Mouse (Mus musculus): Measurements from ENCODE around the gene Olfr533. TPM values are rescaled to one million over a fixed set of nuclear protein-coding genes. Genes with fewer than 3 reads are reported as not detected.

Olfr533 gene
- polyA plus RNA-seq (2015; fragmentation: Illumina TruSeq; extraction: RNeasy Lipid Tissue Mini Kit (QIAGEN cat#74804); ENCODE audit: low read depth, low replicate concordance), result not detected

GRCm38 (mm10) chr7:140463070-140463469, at the start of gene Olfr533:
Olfr533 (plus strand) TSS chr7:140463370.

GRCm38 (mm10) chr7:140421539-140421938, 41.6 kb upstream of the Olfr533 start, which contains the start of gene Olfr532:
Olfr532 (minus strand) TSS chr7:140421639.

GRCm38 (mm10) chr7:140483916-140484315, 20.7 kb downstream of the Olfr533 start, which contains the start of gene Olfr535:
Olfr535 (plus strand) TSS chr7:140484216.

GRCm38 (mm10) chr7:140507346-140508021, 44.3 kb downstream of the Olfr533 start, which contains the start of gene Olfr536:
Olfr536 (minus strand) TSS chr7:140507396.

Other genes with a start within 250 kb of the Olfr533 start
- gene Cd163l1, start 245.1 kb upstream of the Olfr533 start, polyA plus RNA-seq (2015; fragmentation: Illumina TruSeq; extraction: RNeasy Lipid Tissue Mini Kit (QIAGEN cat#74804); ENCODE audit: low read depth, low replicate concordance), result not detected
- gene 5830411N06Rik, start 216.1 kb upstream of the Olfr533 start, polyA plus RNA-seq (2015; fragmentation: Illumina TruSeq; extraction: RNeasy Lipid Tissue Mini Kit (QIAGEN cat#74804); ENCODE audit: low read depth, low replicate concordance), result not detected
- not detected for gene Olfr525, start 142.5 kb upstream of the Olfr533 start, polyA plus RNA-seq (2015; fragmentation: Illumina TruSeq; extraction: RNeasy Lipid Tissue Mini Kit (QIAGEN cat#74804); ENCODE audit: low read depth, low replicate concordance)
- not detected for gene Olfr527, start 129.4 kb upstream of the Olfr533 start, polyA plus RNA-seq (2015; fragmentation: Illumina TruSeq; extraction: RNeasy Lipid Tissue Mini Kit (QIAGEN cat#74804); ENCODE audit: low read depth, low replicate concordance)
- gene Olfr60, start 101.7 kb upstream of the Olfr533 start, polyA plus RNA-seq (2015; fragmentation: Illumina TruSeq; extraction: RNeasy Lipid Tissue Mini Kit (QIAGEN cat#74804); ENCODE audit: low read depth, low replicate concordance), result not detected
- not detected for gene Olfr530, start 87.0 kb upstream of the Olfr533 start, polyA plus RNA-seq (2015; fragmentation: Illumina TruSeq; extraction: RNeasy Lipid Tissue Mini Kit (QIAGEN cat#74804); ENCODE audit: low read depth, low replicate concordance)
- gene Olfr531, start 60.5 kb upstream of the Olfr533 start, polyA plus RNA-seq (2015; fragmentation: Illumina TruSeq; extraction: RNeasy Lipid Tissue Mini Kit (QIAGEN cat#74804); ENCODE audit: low read depth, low replicate concordance), result not detected
- gene Olfr532, start 41.7 kb upstream of the Olfr533 start, polyA plus RNA-seq (2015; fragmentation: Illumina TruSeq; extraction: RNeasy Lipid Tissue Mini Kit (QIAGEN cat#74804); ENCODE audit: low read depth, low replicate concordance), result not detected
- gene Olfr535, start 20.8 kb downstream of the Olfr533 start, polyA plus RNA-seq (2015; fragmentation: Illumina TruSeq; extraction: RNeasy Lipid Tissue Mini Kit (QIAGEN cat#74804); ENCODE audit: low read depth, low replicate concordance), result not detected
- not detected for gene Olfr536, start 44.0 kb downstream of the Olfr533 start, polyA plus RNA-seq (2015; fragmentation: Illumina TruSeq; extraction: RNeasy Lipid Tissue Mini Kit (QIAGEN cat#74804); ENCODE audit: low read depth, low replicate concordance)
- not detected for gene Olfr538, start 104.5 kb downstream of the Olfr533 start, polyA plus RNA-seq (2015; fragmentation: Illumina TruSeq; extraction: RNeasy Lipid Tissue Mini Kit (QIAGEN cat#74804); ENCODE audit: low read depth, low replicate concordance)
- gene Olfr46, start 137.9 kb downstream of the Olfr533 start, polyA plus RNA-seq (2015; fragmentation: Illumina TruSeq; extraction: RNeasy Lipid Tissue Mini Kit (QIAGEN cat#74804); ENCODE audit: low read depth, low replicate concordance), result not detected
- not detected for gene Olfr61, start 165.6 kb downstream of the Olfr533 start, polyA plus RNA-seq (2015; fragmentation: Illumina TruSeq; extraction: RNeasy Lipid Tissue Mini Kit (QIAGEN cat#74804); ENCODE audit: low read depth, low replicate concordance)
- gene Olfr53, start 183.1 kb downstream of the Olfr533 start, polyA plus RNA-seq (2015; fragmentation: Illumina TruSeq; extraction: RNeasy Lipid Tissue Mini Kit (QIAGEN cat#74804); ENCODE audit: low read depth, low replicate concordance), result not detected
- gene Olfr539, start 196.6 kb downstream of the Olfr533 start, polyA plus RNA-seq (2015; fragmentation: Illumina TruSeq; extraction: RNeasy Lipid Tissue Mini Kit (QIAGEN cat#74804); ENCODE audit: low read depth, low replicate concordance), result not detected
- not detected for gene Olfr45, start 218.6 kb downstream of the Olfr533 start, polyA plus RNA-seq (2015; fragmentation: Illumina TruSeq; extraction: RNeasy Lipid Tissue Mini Kit (QIAGEN cat#74804); ENCODE audit: low read depth, low replicate concordance)
- gene Olfr541, start 233.9 kb downstream of the Olfr533 start, polyA plus RNA-seq (2015; fragmentation: Illumina TruSeq; extraction: RNeasy Lipid Tissue Mini Kit (QIAGEN cat#74804); ENCODE audit: low read depth, low replicate concordance), result not detected

Data from brain, adult 10 weeks (tissue).